Mouse (Mus musculus): Measurements from ENCODE around the gene Aga. TPM values are rescaled to one million over a fixed set of nuclear protein-coding genes. Genes with fewer than 3 reads are reported as not detected.

Gene Aga
- polyA plus RNA-seq, 1 experiment = 1.8 TPM

DNA sequence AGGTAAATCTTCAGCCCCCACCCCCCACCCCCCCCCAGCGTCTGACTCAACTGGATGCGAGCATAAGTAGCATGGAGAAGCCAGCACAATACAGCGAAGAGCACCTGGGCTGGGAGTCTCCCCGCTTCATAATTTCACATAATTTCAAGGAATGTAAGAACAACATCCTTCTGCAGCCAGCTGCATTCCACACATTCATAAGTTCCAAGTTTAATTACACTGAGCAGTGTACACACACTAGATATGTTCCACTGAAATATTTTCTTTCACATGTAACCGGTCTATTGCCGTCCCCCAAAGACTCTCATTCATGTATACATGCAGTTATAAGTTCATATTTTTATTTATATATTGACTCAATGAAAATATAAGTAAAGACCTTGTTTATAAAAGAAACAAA, 54.7 kb downstream of the Aga start:
- Histone ChIP-seq H3K4me1 (ENCODE audit: control insufficient read depth, insufficient read depth, insufficient read length, low read length) (no peaks in the 10 kb centered on the region), H3K36me3 (ENCODE audit: control insufficient read depth, insufficient read depth, low read length) (no peaks in the 10 kb centered on the region), H3K27me3 (ENCODE audit: control insufficient read depth, insufficient read depth, low read length) (no peaks in the 10 kb centered on the region), H3K27ac (ENCODE audit: insufficient read depth, low read depth, low read length) (no peak overlapping the region), H3K4me3 (ENCODE audit: low read depth, low read length) (no peak overlapping the region)
- TF ChIP-seq POLR2A (IDR thresholded peaks at IDR 0.05; ENCODE audit: low read depth, low read length) (no peak), CTCF (IDR thresholded peaks at IDR 0.05; ENCODE audit: extremely low read depth, insufficient read length, insufficient replicate concordance, low read depth, low read length) (no peak)
- 82% methylated on average over 6 of the region's 6 CpGs for WGBS

Other genes with a start within 250 kb of the Aga start
- gene Neil3, start 127.3 kb downstream of the Aga start, polyA plus RNA-seq (2012; rRNA removed) = 0.42 and 0.44 TPM in 2 replicates

Data from small intestine, adult 2 months (tissue).